ENCODE assay signal across 18 mouse cellular contexts in genomic region chr4:41526553-41526952, GRCm38 (mm10). TPM values are rescaled to one million over a fixed set of nuclear protein-coding genes. Genes with fewer than 3 reads are reported as not detected.
A peak's percentile ranks its signal among the peaks of the same experiment; 100 is the strongest.
DNase-seq lines count a peak whose midpoint lies in the region; ATAC-seq lines count a peak whose summit lies in the region.
"Had no signal": no experiment of that assay in that cellular context is flagged by ENCODE, and none has a peak within 500 bp of the region (broad histone marks: within the 10 kb centered on the region; RNA-seq: fewer than 3 reads in every experiment).

No protein-coding gene starts in this region.

- peak overlapping the region; percentile 30; the same call in 1 of the 2 replicates for H3K9ac ChIP-seq in forebrain, embryonic 12.5 days
- H3K9ac ChIP-seq in hindbrain, embryonic 14.5 days = peak overlapping the region; percentile 24
- no peak overlapping the region for H3K9ac ChIP-seq in midbrain, embryonic 15.5 days
- no peak overlapping the region for H3K9ac ChIP-seq in intestine, embryonic 16.5 days (ENCODE audit: low read depth, low read length)
- H3K9ac ChIP-seq: heart, embryonic 15.5 days; limb, embryonic 13.5 days; liver, embryonic 15.5 days had no signal

- H3K27me3 ChIP-seq in forebrain, embryonic 12.5 days = no peaks in the 10 kb centered on the region; the same call in 1 of the 2 replicates
- H3K27me3 ChIP-seq in hindbrain, embryonic 14.5 days (ENCODE audit: control insufficient read depth, insufficient read depth, low read length) = no peaks in the 10 kb centered on the region
- H3K27me3 ChIP-seq in midbrain, embryonic 15.5 days (replicated peaks) = no peaks in the 10 kb centered on the region
- H3K27me3 ChIP-seq in intestine, embryonic 16.5 days (replicated peaks; ENCODE audit: control insufficient read depth, insufficient read depth, low read length) = peaks cover 2% of the 10 kb centered on the region; the same call in 1 of the 2 replicates

- H3K4me3 ChIP-seq in forebrain, embryonic 12.5 days (replicated peaks) = no peak overlapping the region
- H3K4me3 ChIP-seq in hindbrain, embryonic 14.5 days (replicated peaks; ENCODE audit: low read length) = no peak overlapping the region
- no peak overlapping the region for H3K4me3 ChIP-seq in midbrain, embryonic 15.5 days
- H3K4me3 ChIP-seq in intestine, embryonic 16.5 days (ENCODE audit: low read length) = no peak overlapping the region
- H3K4me3 ChIP-seq: heart, embryonic 15.5 days; limb, embryonic 13.5 days; liver, embryonic 15.5 days had no signal

- H3K4me2 ChIP-seq in forebrain, embryonic 12.5 days = no peak overlapping the region
- no peak overlapping the region for H3K4me2 ChIP-seq in hindbrain, embryonic 14.5 days (replicated peaks)
- H3K4me2 ChIP-seq in midbrain, embryonic 15.5 days = no peak overlapping the region
- H3K4me2 ChIP-seq in intestine, embryonic 16.5 days (ENCODE audit: low read depth, low read length) = no peak overlapping the region
- H3K4me2 ChIP-seq: heart, embryonic 15.5 days; limb, embryonic 13.5 days; liver, embryonic 15.5 days had no signal

- 0 out of 2 replicates have a peak overlapping the region, but pooled peaks have one; percentile 50 for H3K27ac ChIP-seq in forebrain, embryonic 12.5 days
- no peak overlapping the region for H3K27ac ChIP-seq in hindbrain, embryonic 14.5 days
- peak overlapping the region; percentile 59 for H3K27ac ChIP-seq in midbrain, embryonic 15.5 days
- no peak overlapping the region for H3K27ac ChIP-seq in intestine, embryonic 16.5 days (ENCODE audit: low read length)
- H3K27ac ChIP-seq: heart, embryonic 15.5 days; limb, embryonic 13.5 days; liver, embryonic 15.5 days had no signal

- peaks cover 2% of the 10 kb centered on the region; the same call in 1 of the 2 replicates for H3K36me3 ChIP-seq in forebrain, embryonic 12.5 days (replicated peaks)
- H3K36me3 ChIP-seq in hindbrain, embryonic 14.5 days (replicated peaks; ENCODE audit: control insufficient read depth, insufficient read depth) = peaks cover 7% of the 10 kb centered on the region
- no peaks in the 10 kb centered on the region for H3K36me3 ChIP-seq in midbrain, embryonic 15.5 days (replicated peaks)
- no peaks in the 10 kb centered on the region for H3K36me3 ChIP-seq in intestine, embryonic 16.5 days (ENCODE audit: control insufficient read depth, insufficient read depth, low read length)
- H3K36me3 ChIP-seq: heart, embryonic 15.5 days; limb, embryonic 13.5 days; liver, embryonic 15.5 days had no signal

- DNase-seq in embryo, embryonic 10.5 days (ENCODE audit: low spot score) = peak; percentile 39
- no peak for DNase-seq in embryo, embryonic 10 days (ENCODE audit: low spot score)
- DNase-seq in hindbrain, embryonic 14.5 days (ENCODE audit: low spot score) = no peak
- DNase-seq in adrenal gland, postnatal 10 days = no peak
- DNase-seq in right cerebral cortex, postnatal 14 days = no peak
- DNase-seq: adrenal gland, postnatal 36 days; cerebellum, postnatal 14 days; heart, adult 18-20 months; lung, postnatal 36 days; right cerebral cortex, postnatal 25 days; thymus, postnatal 36 days had no signal

- ATAC-seq in forebrain, embryonic 12.5 days (ENCODE audit: low FRiP score) = no peak
- no peak for ATAC-seq in hindbrain, embryonic 14.5 days (ENCODE audit: low FRiP score)
- ATAC-seq in midbrain, embryonic 15.5 days (replicated peaks) = peak; percentile 16; the same call in 1 of the 2 replicates
- ATAC-seq in intestine, embryonic 16.5 days = no peak

- no peaks in the 10 kb centered on the region for H3K9me3 ChIP-seq in forebrain, embryonic 12.5 days
- H3K9me3 ChIP-seq in hindbrain, embryonic 14.5 days (ENCODE audit: control insufficient read depth, low read length) = no peaks in the 10 kb centered on the region
- H3K9me3 ChIP-seq in midbrain, embryonic 15.5 days = no peaks in the 10 kb centered on the region
- no peaks in the 10 kb centered on the region for H3K9me3 ChIP-seq in intestine, embryonic 16.5 days (ENCODE audit: control insufficient read depth, low read length)
- H3K9me3 ChIP-seq: heart, embryonic 15.5 days; limb, embryonic 13.5 days; liver, embryonic 15.5 days had no signal

- WGBS in forebrain, embryonic 12.5 days = 30% methylated on average over 7 of the region's 7 CpGs
- 11% methylated on average over 7 of the region's 7 CpGs for WGBS in hindbrain, embryonic 14.5 days
- WGBS in midbrain, embryonic 15.5 days = 8% methylated on average over 7 of the region's 7 CpGs
- WGBS in intestine, embryonic 16.5 days = 61% methylated on average over 7 of the region's 7 CpGs

- peaks cover 60% of the 10 kb centered on the region for H3K4me1 ChIP-seq in forebrain, embryonic 12.5 days
- peaks cover 35% of the 10 kb centered on the region for H3K4me1 ChIP-seq in hindbrain, embryonic 14.5 days (replicated peaks; ENCODE audit: control insufficient read depth, insufficient read depth, low read length)
- H3K4me1 ChIP-seq in midbrain, embryonic 15.5 days = peaks cover 36% of the 10 kb centered on the region
- peaks cover 7% of the 10 kb centered on the region; the same call in 1 of the 2 replicates for H3K4me1 ChIP-seq in intestine, embryonic 16.5 days (ENCODE audit: control insufficient read depth, insufficient read depth, low read length)
- H3K4me1 ChIP-seq: limb, embryonic 13.5 days; liver, embryonic 15.5 days had no signal

RNA-seq across cellular contexts. Expression of gene 1110017D15Rik, which starts 9.4 kb away (rescaled TPM):
- polyA plus RNA-seq in forebrain, embryonic 12.5 days (2016; fragmentation: Nextera tagmentation; extraction: Ambion mirVana) = 7.2 and 10.5 TPM in 2 replicates
- 19.5 and 24.2 TPM in 2 replicates for polyA plus RNA-seq in hindbrain, embryonic 14.5 days (2014; fragmentation: Nextera tagmentation; extraction: Ambion mirVana)
- 13.8 and 15.5 TPM in 2 replicates for polyA plus RNA-seq in midbrain, embryonic 15.5 days (2015; fragmentation: Nextera tagmentation; extraction: Ambion mirVana)
- total RNA-seq in adrenal gland, postnatal 10 days (2021) = under 1 TPM in 1 of 2 experiments, not detected in 1; 0.45 TPM
- polyA plus RNA-seq in intestine, embryonic 16.5 days (2015; fragmentation: Nextera tagmentation; extraction: Ambion mirVana) = 0.21 TPM in 1 of 2 replicates, not detected in the other
- polyA plus RNA-seq: liver, embryonic 15.5 days had no signal

RNA-seq across cellular contexts. Expression of gene AI464131, which starts 23.7 kb away (rescaled TPM):
- polyA plus RNA-seq in forebrain, embryonic 12.5 days (2016; fragmentation: Nextera tagmentation; extraction: Ambion mirVana) = 6.3 and 7.8 TPM in 2 replicates
- polyA plus RNA-seq in hindbrain, embryonic 14.5 days (2014; fragmentation: Nextera tagmentation; extraction: Ambion mirVana) = 10.3 and 12.4 TPM in 2 replicates
- polyA plus RNA-seq in midbrain, embryonic 15.5 days (2015; fragmentation: Nextera tagmentation; extraction: Ambion mirVana) = 6.3 and 8.9 TPM in 2 replicates
- total RNA-seq in adrenal gland, postnatal 10 days (2021) = 10 to 100 TPM; 13.3 to 17.4 TPM
- polyA plus RNA-seq in intestine, embryonic 16.5 days (2015; fragmentation: Nextera tagmentation; extraction: Ambion mirVana) = 12.7 and 15.3 TPM in 2 replicates
- total RNA-seq: monocyte, adult 5-6 weeks had no signal

RNA-seq across cellular contexts. Expression of gene Fam219a, which starts 42.8 kb away (rescaled TPM):
- 9.3 and 10.1 TPM in 2 replicates for polyA plus RNA-seq in forebrain, embryonic 12.5 days (2016; fragmentation: Nextera tagmentation; extraction: Ambion mirVana)
- polyA plus RNA-seq in hindbrain, embryonic 14.5 days (2014; fragmentation: Nextera tagmentation; extraction: Ambion mirVana) = 20.0 and 23.5 TPM in 2 replicates
- polyA plus RNA-seq in midbrain, embryonic 15.5 days (2015; fragmentation: Nextera tagmentation; extraction: Ambion mirVana) = 16.8 and 18.3 TPM in 2 replicates
- total RNA-seq in adrenal gland, postnatal 10 days (2021) = 10 to 100 TPM; 18.8 to 23.5 TPM
- polyA plus RNA-seq in intestine, embryonic 16.5 days (2015; fragmentation: Nextera tagmentation; extraction: Ambion mirVana) = 2.4 and 2.9 TPM in 2 replicates

RNA-seq across cellular contexts. Expression of gene Dnaic1, which starts 43.0 kb away (rescaled TPM):
- 1.5 TPM in 2 replicates for polyA plus RNA-seq in forebrain, embryonic 12.5 days (2016; fragmentation: Nextera tagmentation; extraction: Ambion mirVana)
- polyA plus RNA-seq in hindbrain, embryonic 14.5 days (2014; fragmentation: Nextera tagmentation; extraction: Ambion mirVana) = 2.0 and 2.3 TPM in 2 replicates
- polyA plus RNA-seq in midbrain, embryonic 15.5 days (2015; fragmentation: Nextera tagmentation; extraction: Ambion mirVana) = 3.3 and 3.5 TPM in 2 replicates
- total RNA-seq in adrenal gland, postnatal 10 days (2021) = 1 to 10 TPM; 3.3 to 3.5 TPM
- polyA plus RNA-seq in intestine, embryonic 16.5 days (2015; fragmentation: Nextera tagmentation; extraction: Ambion mirVana) = 3.5 and 4.2 TPM in 2 replicates
- total RNA-seq: adrenal gland, postnatal 36 days; monocyte, adult 5-6 weeks had no signal

Comparison
In these comparisons a context has a peak if more than half of its experiments do, and no peak if none do; other contexts are left out.
1. H3K27ac ChIP-seq: peak in forebrain, embryonic 12.5 days (single experiment) and midbrain, embryonic 15.5 days (single experiment); none in hindbrain, embryonic 14.5 days (single experiment) and intestine, embryonic 16.5 days (single experiment).
2. H3K9ac ChIP-seq: peak in forebrain, embryonic 12.5 days (single experiment) and hindbrain, embryonic 14.5 days (single experiment); none in midbrain, embryonic 15.5 days (single experiment) and intestine, embryonic 16.5 days (single experiment).